Mouse (Mus musculus) kidney, postnatal 0 days (tissue): ENCODE measurements around the gene Pten. TPM values are rescaled to one million over a fixed set of nuclear protein-coding genes. Genes with fewer than 3 reads are reported as not detected.

Source experiments
- ATAC-seq: fragments of 200-750 bp; cut with Nextera tagmentation; replicated peaks from 2 replicates; pipeline ENCODE4 v1.8.0; 2017; ENCODE audit warnings: low read depth, moderate number of reproducible peaks, moderate TSS enrichment, moderate library complexity; ENCODE audit not compliant: low FRiP score
- DNase-seq: peaks from one replicate; pipeline ENCODE4 v3.0.0-alpha.2; 2016; ENCODE audit warnings: low spot score
- H3K27ac ChIP-seq: fragments of 300-500 bp; sonication (generic); 2 replicates; pipeline ENCODE4 v1.5.1; 2014; ENCODE audit warnings: mild to moderate bottlenecking
- H3K27me3 ChIP-seq: fragments of 300-500 bp; sonication (generic); 2 replicates; pipeline ENCODE4 v1.6.1; 2014; ENCODE audit warnings: low read length, mixed read lengths; ENCODE audit not compliant: insufficient read depth
- H3K36me3 ChIP-seq: fragments of 300-500 bp; sonication (generic); 2 replicates; pipeline ENCODE4 v1.6.1; 2014; ENCODE audit warnings: low read length, mixed read lengths; ENCODE audit not compliant: insufficient read depth
- H3K4me1 ChIP-seq: fragments of 300-500 bp; sonication (generic); replicated peaks from 2 replicates; pipeline ENCODE4 v1.6.1; 2014; ENCODE audit warnings: antibody characterized with exemption, low read length, mixed read lengths; ENCODE audit not compliant: insufficient read depth
- H3K4me2 ChIP-seq: fragments of 300-500 bp; sonication (generic); 2 replicates; pipeline ENCODE4 v1.6.1; 2014; ENCODE audit warnings: mild to moderate bottlenecking, low read length, moderate library complexity, mixed read lengths
- H3K4me3 ChIP-seq: fragments of 300-500 bp; sonication (generic); replicated peaks from 2 replicates; pipeline ENCODE4 v1.5.1; 2014; ENCODE audit warnings: low read depth, low read length
- H3K9ac ChIP-seq: fragments of 300-500 bp; sonication (generic); 2 replicates; pipeline ENCODE4 v1.6.1; 2014; ENCODE audit warnings: low read depth, low read length
- H3K9me3 ChIP-seq: fragments of 300-500 bp; sonication (generic); replicated peaks from 2 replicates; pipeline ENCODE4 v1.6.1; 2016; ENCODE audit warnings: low read length, inconsistent platforms, mixed read lengths
- CTCF ChIP-seq: IDR thresholded peaks from 2 replicates; pipeline ENCODE4 v1.5.1; 2016; ENCODE audit warnings: antibody characterized with exemption, low read depth, mild to moderate bottlenecking, moderate library complexity
- WGBS: fragments of 180-500 bp; shearing (Covaris S2); extraction: QIAGEN DNeasy Blood & Tissue Kit; methylation state at CpG from one replicate; pipeline ENCODE4 v1.1.7; 2014; 5-methylcytosine and 5-hydroxymethylcytosine counted together
- polyA plus RNA-seq: library from polyadenylated mRNA; unstranded; fragments of >200 nt; fragmentation: Nextera tagmentation; extraction: Ambion mirVana; gene quantifications from 2 replicates; pipeline ENCODE4 v1.2.1, GENCODE M21; 2015

Pten gene
- polyA plus RNA-seq, 1 experiment from 2014 or later, result 9.2 TPM

- H3K27ac ChIP-seq, result no peak overlapping the region
- H3K27me3 ChIP-seq, result no peaks in the 10 kb centered on the region
- no peaks in the 10 kb centered on the region for H3K9me3 ChIP-seq
- ATAC-seq (no peak), DNase-seq (no peak)
- TF ChIP-seq CTCF, result no peak
- H3K4me1 ChIP-seq, result no peaks in the 10 kb centered on the region
- H3K4me3 ChIP-seq, result no peak overlapping the region
- no peak overlapping the region for H3K4me2 ChIP-seq
- H3K36me3 ChIP-seq, result no peaks in the 10 kb centered on the region
- 22% methylated on average over 15 of the region's 15 CpGs for WGBS
- H3K9ac ChIP-seq, result no peak overlapping the region
Observed at GRCm38 (mm10) chr19:32754188-32755000, 2.9 kb upstream of the Pten start.

GRCm38 (mm10) chr19:32755104-32755791 is 2.0 kb upstream of the Pten start:
- H3K4me3 ChIP-seq, result peak overlapping the region; percentile 97
- DNase-seq, result peak; percentile 75
- no peaks in the 10 kb centered on the region for H3K9me3 ChIP-seq
- WGBS, result 6% methylated on average over 12 of the region's 12 CpGs
- TF ChIP-seq CTCF, result no peak
- no peak for ATAC-seq
- H3K36me3 ChIP-seq, result no peaks in the 10 kb centered on the region
- H3K27ac ChIP-seq, result peak overlapping the region; percentile 100
- H3K27me3 ChIP-seq, result no peaks in the 10 kb centered on the region
- H3K4me2 ChIP-seq, result peak overlapping the region; percentile 80
- H3K9ac ChIP-seq, result peak overlapping the region; percentile 98
- H3K4me1 ChIP-seq, result no peaks in the 10 kb centered on the region

DNA sequence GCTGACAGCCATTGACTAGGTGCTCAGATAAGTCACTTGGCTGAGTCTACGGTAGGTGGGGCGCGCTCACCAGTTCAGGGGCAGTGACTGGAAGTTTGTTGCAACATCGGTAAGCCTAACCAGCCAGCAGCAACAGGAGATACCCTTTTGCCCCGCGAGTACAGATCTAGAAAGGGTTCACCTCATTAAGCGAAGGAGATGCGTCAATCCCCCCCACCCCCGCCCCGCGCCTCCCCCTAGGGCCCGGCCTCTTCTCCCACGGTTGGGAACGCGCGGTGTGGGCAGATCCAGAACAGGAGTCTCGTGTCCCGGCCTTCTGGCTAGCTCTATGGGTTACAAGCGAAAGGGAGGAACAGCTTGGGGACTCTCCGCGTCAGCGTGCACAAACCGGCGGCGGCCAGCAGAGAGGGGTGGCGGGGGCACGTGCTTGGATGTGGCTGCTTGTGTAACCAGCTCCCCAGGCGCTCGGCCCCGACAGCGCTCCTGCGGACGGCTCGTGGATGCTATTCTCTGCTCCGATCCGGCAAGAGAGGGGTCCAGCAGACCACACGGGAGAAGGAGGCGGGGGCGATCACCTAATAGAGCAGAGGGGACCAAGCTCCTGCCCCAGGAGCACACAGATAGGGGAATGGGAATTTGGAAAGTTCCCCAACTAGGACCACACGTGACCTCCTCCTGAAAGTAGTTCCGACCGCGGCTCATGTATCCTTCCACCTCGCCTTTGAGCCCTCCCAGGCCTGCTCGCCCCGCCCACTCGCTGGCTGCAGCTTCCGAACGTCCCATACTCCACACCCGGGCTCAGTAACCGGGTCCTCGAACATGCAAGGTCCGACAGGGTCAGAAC is 1.3 kb upstream of the Pten start:
- peak overlapping the region; percentile 100 for H3K27ac ChIP-seq
- peak; percentile 46 for TF ChIP-seq CTCF
- peak overlapping the region; percentile 97 for H3K4me3 ChIP-seq
- H3K4me1 ChIP-seq, result no peaks in the 10 kb centered on the region
- under 1% methylated on average over 50 of the region's 53 CpGs for WGBS
- H3K9me3 ChIP-seq, result no peaks in the 10 kb centered on the region
- no peaks in the 10 kb centered on the region for H3K36me3 ChIP-seq
- H3K27me3 ChIP-seq, result no peaks in the 10 kb centered on the region
- DNase-seq (peak; percentile 98), ATAC-seq (peak; percentile 81)
- peak overlapping the region; percentile 80 for H3K4me2 ChIP-seq
- peak overlapping the region; percentile 98 for H3K9ac ChIP-seq

DNA sequence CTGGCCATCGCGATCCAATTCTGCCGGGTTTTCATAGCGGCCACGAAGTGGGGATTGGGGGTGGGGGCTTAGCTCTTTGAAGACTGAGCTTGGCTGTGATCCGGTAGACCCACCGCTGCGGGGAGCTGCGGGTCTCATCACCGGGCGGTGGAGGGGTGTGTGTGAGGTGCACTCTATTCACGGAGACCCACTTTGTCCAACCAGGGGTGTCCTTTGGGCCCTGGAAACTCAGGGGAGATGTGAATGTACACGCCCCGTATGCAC is 729 bp upstream of the Pten start:
- H3K36me3 ChIP-seq, result no peaks in the 10 kb centered on the region
- no peak for DNase-seq

DNA sequence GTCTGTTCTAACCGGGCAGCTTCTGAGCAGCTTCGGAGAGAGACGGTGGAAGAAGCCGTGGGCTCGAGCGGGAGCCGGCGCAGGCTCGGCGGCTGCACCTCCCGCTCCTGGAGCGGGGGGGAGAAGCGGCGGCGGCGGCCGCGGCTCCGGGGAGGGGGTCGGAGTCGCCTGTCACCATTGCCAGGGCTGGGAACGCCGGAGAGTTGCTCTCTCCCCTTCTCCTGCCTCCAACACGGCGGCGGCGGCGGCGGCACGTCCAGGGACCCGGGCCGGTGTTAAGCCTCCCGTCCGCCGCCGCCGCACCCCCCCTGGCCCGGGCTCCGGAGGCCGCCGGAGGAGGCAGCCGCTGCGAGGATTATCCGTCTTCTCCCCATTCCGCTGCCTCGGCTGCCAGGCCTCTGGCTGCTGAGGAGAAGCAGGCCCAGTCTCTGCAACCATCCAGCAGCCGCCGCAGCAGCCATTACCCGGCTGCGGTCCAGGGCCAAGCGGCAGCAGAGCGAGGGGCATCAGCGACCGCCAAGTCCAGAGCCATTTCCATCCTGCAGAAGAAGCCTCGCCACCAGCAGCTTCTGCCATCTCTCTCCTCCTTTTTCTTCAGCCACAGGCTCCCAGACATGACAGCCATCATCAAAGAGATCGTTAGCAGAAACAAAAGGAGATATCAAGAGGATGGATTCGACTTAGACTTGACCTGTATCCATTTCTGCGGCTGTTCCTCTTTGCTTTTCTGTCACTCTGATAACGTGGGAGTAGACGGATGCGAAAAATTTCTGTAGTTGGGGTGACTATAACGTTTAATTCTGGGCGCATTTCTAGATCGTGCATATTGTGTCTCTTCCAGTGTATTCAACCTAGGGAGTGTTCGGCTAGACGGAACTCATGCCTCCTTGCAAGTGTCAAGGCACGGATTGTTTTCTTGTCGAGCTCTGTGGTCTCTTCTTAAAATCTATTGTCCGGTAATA is 815 bp downstream of the Pten start:
- peak overlapping the region; percentile 97 for H3K4me3 ChIP-seq
- H3K4me1 ChIP-seq, result no peaks in the 10 kb centered on the region
- no peaks in the 10 kb centered on the region for H3K27me3 ChIP-seq
- peak; percentile 64 for DNase-seq
- no peak for TF ChIP-seq CTCF
- peak overlapping the region; percentile 66 for H3K4me2 ChIP-seq
- H3K9me3 ChIP-seq, result no peaks in the 10 kb centered on the region
- under 1% methylated on average over 47 of the region's 69 CpGs for WGBS
- no peaks in the 10 kb centered on the region for H3K36me3 ChIP-seq
- peak overlapping the region; percentile 98 for H3K9ac ChIP-seq
- H3K27ac ChIP-seq, result peak overlapping the region; percentile 100
- peak; percentile 2 for ATAC-seq

More for the DNA sequence above, 729 bp upstream of the Pten start:
- H3K9ac ChIP-seq, result peak overlapping the region; percentile 98
- ATAC-seq, result peak; percentile 34
- H3K9me3 ChIP-seq, result no peaks in the 10 kb centered on the region
- TF ChIP-seq CTCF, result no peak; the same call in 1 of the 2 replicates
- peak overlapping the region; percentile 100 for H3K27ac ChIP-seq
- H3K4me2 ChIP-seq, result peak overlapping the region; percentile 80
- whole genome bisulfite sequencing, result 0% methylated on average over 14 of the region's 14 CpGs
- H3K27me3 ChIP-seq, result no peaks in the 10 kb centered on the region
- no peaks in the 10 kb centered on the region for H3K4me1 ChIP-seq
- H3K4me3 ChIP-seq, result peak overlapping the region; percentile 97
